Mouse (Mus musculus): Measurements from ENCODE around the gene Cdx2.

The Cdx2 gene

DNA sequence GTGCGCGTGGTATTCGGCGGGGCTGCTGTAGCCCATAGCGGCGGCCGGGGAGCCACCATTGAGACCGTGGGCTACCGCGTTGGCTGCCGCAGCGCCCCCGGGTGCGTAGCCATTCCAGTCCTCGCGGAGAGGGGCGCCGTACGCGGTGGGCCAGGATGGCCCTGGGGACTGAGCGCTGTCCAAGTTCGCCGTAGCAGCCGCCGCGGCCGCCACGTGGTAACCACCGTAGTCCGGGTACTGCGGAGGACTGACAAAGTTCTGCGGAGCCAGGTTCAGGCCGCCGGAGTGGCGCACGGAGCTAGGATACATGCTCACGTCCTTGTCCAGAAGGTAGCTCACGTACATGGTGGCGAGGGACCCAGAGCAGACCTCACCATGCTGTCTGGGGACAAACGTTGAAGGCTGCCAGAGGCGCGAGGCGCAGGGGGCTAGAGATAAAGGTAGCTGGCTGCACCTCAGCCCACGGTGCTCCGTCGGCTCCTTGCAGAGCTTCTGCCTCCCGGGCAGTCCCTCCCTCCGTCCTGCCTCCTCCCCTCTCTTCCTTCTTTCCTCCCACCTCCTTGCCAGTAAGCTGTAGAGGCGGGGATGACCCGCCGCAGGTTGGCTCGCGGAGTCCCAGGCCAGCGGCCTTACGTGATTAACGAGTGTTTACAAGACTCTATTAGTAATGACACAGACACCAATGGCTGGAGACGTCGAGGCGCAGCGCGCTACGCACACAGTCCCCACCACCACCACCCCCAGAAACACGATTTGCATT is at the start of gene Cdx2:
TSS of gene Cdx2 (minus strand) at position 633 of the 760 bp plus-strand sequence.
- in situ Hi-C loops (cut with MboI; ENCODE audit: low sequenced_read_pairs) = loop anchor here (10.0 kb wide), 1 partner anchor 392 kb away; no protein-coding TSS in a partner anchor

DNA sequence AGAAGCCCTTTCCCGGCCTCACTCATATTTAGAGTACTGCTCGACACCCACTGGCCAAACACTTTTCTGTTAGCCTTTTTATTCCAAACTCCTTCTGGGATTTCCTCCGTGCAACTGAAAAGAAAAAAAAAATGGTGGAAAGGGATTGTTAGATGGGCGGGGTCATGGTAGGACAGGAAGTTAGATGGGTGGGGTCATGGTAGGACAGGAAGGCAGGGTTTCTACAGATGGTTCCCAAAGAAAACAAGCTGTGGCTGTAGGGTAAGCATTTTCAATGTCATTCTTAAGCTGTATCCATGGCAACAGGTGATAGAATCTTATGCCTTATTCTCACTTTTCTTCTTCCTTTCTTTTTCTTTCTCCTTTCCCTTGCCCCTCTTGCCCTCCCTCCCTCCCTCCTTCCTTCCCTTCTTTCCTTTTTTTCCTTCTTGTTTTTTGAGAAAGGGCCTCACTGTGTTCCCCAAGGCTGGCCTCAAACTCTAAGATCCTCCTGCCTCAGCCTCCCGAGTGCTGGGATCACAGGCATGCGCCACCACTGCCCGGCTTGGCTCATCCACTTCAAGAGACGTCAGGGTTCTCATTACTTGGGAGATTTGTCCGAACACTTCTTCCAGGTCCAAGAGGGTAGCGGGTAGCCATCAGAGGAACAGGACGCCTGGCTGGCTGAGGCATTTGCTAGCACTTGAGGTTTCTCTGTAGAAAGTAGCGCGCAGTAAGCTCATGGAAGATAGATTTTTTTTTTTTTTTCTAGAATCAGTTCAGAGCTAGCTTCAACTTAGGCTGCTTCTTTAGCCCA is 49.4 kb upstream of the Cdx2 start:
- in situ Hi-C loops (cut with MboI; ENCODE audit: low sequenced_read_pairs) = no loop called here

DNA sequence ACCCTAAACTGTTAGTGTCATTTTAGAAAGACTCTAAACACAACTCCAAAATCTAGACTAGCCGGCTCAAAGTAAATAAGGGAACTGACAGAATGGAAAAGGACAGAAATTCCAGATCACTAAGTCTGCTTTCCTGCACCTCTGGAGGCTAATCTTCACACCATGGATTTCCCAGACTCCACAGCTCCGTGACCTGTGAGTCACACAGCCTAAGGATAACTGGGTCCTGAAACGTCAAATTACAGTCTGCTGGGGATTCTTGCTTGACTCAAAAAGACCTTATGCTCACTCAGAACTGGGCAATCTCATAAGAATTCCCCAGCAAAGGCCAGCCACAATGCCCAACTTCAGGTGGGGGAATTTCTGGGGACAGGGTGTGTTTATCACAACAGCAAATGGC is 48.7 kb upstream of the Cdx2 start:
- in situ Hi-C loops (cut with MboI; ENCODE audit: low sequenced_read_pairs) = no loop called here

DNA sequence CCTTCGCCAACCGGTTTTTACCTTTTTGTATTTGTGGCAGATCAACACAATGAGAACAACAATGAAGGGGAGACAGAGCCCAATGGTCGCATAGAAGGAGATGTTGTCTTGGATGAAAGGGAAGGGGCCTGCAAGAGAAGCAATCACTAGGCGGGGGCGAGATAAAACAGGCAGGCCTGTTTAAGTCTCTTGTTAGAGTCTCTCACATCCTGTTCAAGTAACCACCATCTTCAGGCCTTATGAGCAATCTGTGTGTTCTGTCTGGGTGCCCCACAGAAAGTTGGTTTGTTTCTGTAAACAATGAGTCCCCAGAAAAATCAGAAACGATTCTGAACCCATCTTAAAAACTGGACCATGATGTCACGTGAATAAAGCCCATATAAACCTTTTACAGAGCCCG is 47.9 kb upstream of the Cdx2 start:
- in situ Hi-C loops (cut with MboI; ENCODE audit: low sequenced_read_pairs) = no loop called here

DNA sequence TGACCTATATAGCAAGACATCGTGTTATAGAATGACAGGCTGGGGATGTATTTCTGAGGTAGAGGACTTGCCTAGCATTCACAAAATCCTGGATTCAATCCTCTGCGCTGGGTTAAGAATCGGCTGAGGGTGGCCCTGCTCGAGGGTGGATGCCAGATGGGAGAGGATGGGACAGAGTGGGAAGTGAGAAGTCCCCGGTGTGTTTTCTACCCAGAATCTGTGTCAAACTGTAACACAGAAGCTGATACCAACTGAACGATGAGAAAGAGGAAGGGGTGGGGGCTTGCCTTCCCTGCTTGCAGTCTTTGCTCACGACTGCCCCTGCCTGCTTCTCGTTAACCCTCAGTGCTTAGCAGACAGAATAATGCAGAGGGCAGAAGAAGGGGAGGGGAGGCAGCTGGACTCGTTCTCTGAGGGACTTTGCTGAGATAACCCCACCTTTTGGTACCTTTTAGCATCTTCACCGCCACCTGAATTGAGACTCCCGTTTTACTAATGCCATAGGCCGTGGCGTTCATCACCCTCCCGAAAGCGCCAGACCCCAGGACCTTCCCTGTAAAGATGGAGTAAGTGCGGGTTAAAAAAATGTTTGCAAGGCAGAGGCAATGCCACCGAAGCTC is 47.2 kb upstream of the Cdx2 start:
- in situ Hi-C loops (cut with MboI; ENCODE audit: low sequenced_read_pairs) = no loop called here

DNA sequence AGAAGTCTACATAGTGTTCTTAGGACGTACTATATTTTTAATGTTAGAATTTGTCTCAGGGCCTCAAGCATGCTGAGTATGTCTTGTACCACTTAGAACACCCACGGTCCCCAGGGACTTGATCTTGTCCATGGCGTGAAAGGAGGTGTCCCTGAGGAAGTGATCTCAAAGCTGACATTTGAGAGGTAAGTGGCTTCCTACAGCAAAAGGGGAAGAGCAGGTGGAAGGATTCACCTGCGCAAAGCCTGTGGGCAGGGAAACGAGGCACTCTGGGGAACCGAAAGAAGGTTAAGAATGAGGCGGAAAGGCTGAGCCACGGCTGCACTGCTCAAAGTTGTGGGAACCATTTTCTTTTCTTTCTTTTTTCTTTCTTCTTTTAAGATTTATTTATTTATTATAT is 44.9 kb upstream of the Cdx2 start:
- in situ Hi-C loops (cut with MboI; ENCODE audit: low sequenced_read_pairs) = no loop called here

DNA sequence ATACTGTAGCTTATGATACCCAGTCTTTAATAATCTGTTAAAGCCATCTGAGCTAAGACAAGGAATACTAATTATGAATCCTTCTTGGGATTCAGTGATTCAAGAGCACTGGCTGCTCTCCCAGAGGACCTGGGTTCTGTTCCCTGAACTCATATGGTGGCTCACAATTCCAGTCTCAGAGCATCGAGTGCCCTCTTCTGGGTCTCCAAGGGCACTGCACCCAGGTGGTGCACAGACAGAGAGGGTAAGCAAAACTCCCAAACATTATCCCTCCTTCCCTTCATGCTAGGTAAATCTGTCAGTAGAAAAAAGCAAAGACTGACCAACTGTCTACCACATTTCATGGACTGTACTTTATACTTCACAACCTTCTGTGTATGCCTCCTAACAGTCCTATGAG is 38.9 kb upstream of the Cdx2 start:
- in situ Hi-C loops (cut with MboI; ENCODE audit: low sequenced_read_pairs) = loop anchor here (25.0 kb wide), 1 partner anchor 491 kb away; no protein-coding TSS in a partner anchor

DNA sequence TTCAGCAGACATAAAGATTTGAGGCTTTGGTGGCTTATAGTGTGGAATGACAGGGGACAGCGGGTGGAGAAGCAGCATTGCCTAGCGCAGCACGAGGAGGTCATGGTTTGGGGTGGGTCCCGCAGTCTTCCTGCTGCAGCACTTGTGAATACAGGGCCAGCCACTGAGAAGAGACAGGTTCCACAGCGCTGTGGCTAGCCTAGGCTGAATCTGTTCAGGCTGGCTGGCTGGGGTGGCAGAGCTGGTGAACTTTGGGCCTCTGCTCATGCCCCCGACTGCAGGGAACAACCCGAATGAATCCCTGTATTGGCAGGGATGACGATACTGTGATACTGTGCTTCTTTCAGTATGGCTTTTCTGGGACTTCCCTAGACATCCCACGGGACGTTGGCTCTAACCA is 36.8 kb upstream of the Cdx2 start:
- in situ Hi-C loops (cut with MboI; ENCODE audit: low sequenced_read_pairs) = loop anchor here (25.0 kb wide), 1 partner anchor 493 kb away; no protein-coding TSS in a partner anchor

DNA sequence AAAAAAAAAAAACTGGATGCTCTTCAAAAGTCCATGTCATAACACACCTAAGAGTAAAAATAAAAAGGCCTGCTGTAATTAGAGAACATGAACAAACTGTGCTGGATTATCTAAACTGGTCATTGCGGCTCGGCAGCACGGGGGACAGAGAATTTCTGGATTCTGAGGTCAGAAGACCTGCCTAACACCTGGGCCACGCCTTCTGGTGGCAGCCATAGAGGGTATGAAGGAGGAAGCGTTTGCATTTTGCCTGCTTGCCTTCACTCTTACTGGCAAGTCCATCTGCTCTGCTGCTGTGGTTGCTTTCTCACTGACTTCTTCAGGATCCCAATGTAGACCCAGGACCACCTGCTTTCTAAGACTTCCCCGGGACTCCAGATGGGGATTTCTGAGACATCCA is 35.8 kb upstream of the Cdx2 start:
- in situ Hi-C loops (cut with MboI; ENCODE audit: low sequenced_read_pairs) = loop anchor here (25.0 kb wide), 1 partner anchor 494 kb away; no protein-coding TSS in a partner anchor

DNA sequence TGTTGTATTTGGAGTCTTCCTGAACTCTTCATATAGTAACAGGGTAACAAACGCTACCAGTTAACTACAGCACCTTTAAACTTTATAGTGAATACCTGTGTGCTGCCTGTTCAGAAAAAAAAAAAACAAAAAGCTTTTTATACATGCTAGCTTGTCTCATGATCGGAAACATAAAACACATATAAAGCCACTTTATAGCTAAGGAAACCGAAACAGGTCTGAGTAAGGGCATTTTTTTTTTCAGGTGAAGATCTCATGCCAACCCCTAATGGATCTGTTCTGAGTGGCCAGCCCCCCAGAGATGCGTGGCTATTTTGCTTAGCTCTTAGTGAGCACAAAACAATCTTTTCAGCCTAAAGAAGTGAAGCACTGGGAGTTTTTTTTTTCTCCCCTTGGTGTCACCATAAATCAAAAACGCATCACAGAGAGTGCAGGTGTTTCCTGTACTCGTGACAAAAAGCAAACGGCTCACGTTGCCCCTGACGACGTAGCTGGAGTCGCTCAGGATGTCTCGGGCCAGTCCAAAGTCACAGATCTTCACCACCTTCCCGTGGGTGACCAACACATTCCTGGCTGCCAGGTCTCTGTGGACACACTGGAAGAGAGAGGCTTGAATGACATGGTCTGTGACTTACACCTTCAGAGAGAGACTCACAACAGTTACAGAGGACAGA is 33.8 kb upstream of the Cdx2 start:
- in situ Hi-C loops (cut with MboI; ENCODE audit: low sequenced_read_pairs) = loop anchor here (25.0 kb wide), 1 partner anchor 496 kb away; no protein-coding TSS in a partner anchor

DNA sequence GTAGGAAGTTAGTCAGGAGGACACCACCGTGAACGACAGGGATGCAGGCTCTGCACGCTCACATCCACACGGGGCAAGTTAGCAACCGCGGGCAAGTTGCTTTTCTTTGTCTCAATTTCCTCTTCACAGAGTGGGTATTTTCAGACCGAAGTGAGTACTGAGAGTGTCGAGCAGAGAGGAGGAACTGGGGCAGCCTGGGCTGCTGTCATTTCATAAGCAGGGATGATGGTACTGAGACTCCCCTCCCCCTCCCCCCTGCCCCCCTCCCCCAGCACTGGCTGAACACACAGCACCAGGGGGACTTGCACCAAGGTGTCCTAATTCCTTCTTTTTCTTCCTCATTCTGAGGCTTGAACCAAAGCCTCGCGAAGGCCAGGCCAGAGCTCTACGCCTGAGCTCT is 32.5 kb upstream of the Cdx2 start:
- in situ Hi-C loops (cut with MboI; ENCODE audit: low sequenced_read_pairs) = loop anchor here (25.0 kb wide), 1 partner anchor 498 kb away; no protein-coding TSS in a partner anchor

DNA sequence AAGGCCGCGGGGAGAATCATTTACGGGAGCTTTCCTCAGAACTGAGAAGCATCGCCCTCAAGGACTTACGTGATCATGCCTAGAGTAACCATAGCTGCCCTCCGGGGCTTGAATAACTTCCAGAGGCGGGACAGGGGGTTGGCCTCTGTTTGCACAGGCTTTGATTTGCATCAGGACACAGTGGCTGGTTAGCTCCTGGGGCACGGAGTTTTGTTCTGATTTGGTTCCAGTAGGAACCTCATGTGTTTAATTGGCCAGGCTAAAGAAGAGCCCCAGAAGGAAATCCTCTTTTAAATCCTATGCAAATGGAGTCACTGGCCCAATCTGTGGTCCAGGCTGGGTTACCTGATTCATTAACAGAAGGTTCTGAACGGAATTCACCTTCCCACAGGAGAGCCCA is 31.9 kb upstream of the Cdx2 start:
- in situ Hi-C loops (cut with MboI; ENCODE audit: low sequenced_read_pairs) = loop anchor here (25.0 kb wide), 1 partner anchor 498 kb away; no protein-coding TSS in a partner anchor

DNA sequence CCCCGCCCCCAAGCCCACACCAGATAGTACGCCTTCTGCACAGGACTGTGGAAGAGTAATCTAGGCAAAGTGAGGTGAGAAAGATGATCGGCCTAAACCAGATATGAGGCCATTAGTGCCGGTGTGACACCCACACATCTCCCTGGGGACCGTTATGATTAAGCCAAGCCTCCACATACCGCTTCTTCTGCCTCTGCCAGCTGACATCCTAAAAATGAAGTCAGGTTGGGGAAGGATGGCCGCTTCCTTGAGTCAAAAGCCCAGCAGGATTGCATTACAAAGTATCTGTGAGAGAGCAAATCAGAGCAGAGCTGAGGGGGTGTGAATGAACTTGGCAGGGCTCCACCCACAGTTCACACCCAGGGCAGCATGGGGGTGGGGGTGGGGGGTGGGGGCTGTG is 25.6 kb upstream of the Cdx2 start:
- in situ Hi-C loops (cut with MboI; ENCODE audit: low sequenced_read_pairs) = loop anchor here (25.0 kb wide), 1 partner anchor 505 kb away; no protein-coding TSS in a partner anchor

DNA sequence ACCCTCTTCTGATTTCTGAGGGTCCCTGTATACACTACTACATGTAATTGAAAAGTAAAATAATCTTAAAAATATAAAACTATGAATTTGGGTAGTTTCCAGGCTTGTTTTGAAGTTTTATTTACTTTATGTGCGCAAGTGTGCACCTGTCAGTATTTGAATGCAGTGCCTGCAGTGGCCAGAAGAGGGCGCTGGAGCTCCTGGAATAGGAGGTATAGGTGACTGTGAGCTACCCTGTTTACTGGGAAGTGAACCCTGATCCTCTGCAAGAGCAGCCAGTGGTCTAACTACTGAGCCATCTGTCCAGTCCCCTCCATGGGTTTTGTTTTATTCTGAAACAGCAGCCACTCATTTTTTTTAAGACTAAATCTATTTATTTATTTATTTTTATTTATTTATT is 24.5 kb upstream of the Cdx2 start:
- in situ Hi-C loops (cut with MboI; ENCODE audit: low sequenced_read_pairs) = loop anchor here (25.0 kb wide), 1 partner anchor 506 kb away; no protein-coding TSS in a partner anchor

DNA sequence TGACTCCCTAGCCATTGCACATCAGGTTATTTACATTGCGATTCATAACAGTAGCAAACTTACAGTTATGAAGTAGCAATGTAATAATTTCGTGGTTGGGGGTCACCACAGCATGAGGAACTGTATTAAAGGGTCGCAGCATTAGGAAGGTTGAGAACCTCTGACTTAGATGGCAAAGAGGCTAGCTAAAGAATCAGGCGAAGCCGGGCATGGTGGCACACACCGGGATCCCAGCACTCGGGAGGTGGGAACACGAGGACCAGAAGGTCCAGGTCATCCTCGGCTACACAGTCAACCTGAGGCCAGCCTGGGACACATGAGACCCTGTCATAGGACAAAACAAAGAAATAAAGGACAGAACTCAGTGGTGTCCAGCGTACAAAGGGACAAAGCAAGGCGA is 22.9 kb upstream of the Cdx2 start:
- in situ Hi-C loops (cut with MboI; ENCODE audit: low sequenced_read_pairs) = loop anchor here (10.0 to 25.0 kb wide), 2 partner anchors 507 to 655 kb away; no protein-coding TSS in a partner anchor

DNA sequence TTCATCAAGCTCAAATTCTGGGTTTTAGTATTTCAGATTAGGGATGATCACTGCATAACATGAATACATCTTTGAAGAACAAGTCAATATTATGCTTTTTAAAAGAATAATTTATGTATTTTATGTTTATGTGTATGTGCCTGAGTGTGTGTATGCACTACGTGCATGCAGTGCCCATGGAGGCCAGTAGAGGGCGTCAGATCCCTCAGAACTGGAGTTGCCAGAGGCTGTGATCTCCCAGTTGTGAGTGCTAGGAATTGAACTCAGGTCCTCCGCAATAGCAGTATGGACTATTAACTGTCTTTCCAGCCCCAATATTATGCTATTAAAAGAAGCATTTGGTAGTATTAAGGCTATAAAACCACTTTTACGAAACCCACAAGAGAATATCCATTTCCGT is 20.6 kb upstream of the Cdx2 start:
- in situ Hi-C loops (cut with MboI; ENCODE audit: low sequenced_read_pairs) = loop anchor here (10.0 to 25.0 kb wide), 2 partner anchors 510 to 653 kb away; no protein-coding TSS in a partner anchor

DNA sequence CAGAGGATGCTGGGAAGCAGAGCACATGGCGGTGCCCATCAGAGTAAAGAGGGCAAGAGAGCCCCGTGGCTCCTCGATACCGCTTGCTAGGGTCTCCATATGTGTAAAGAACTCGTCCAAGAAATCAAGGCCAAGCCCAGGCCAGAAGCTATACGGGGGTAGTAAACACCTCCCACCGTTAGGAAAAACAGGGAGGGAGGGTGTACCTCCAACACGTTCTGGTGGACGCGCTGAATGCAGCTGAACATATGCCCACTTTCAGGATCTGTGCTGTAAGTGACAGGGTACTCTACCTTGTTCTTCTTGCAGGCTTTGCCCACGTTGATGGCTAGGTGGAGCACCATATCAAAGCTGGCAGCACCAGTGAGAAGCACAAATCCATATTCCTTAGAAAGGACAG is 18.9 kb upstream of the Cdx2 start:
- in situ Hi-C loops (cut with MboI; ENCODE audit: low sequenced_read_pairs) = loop anchor here (10.0 to 25.0 kb wide), 2 partner anchors 511 to 651 kb away; no protein-coding TSS in a partner anchor

DNA sequence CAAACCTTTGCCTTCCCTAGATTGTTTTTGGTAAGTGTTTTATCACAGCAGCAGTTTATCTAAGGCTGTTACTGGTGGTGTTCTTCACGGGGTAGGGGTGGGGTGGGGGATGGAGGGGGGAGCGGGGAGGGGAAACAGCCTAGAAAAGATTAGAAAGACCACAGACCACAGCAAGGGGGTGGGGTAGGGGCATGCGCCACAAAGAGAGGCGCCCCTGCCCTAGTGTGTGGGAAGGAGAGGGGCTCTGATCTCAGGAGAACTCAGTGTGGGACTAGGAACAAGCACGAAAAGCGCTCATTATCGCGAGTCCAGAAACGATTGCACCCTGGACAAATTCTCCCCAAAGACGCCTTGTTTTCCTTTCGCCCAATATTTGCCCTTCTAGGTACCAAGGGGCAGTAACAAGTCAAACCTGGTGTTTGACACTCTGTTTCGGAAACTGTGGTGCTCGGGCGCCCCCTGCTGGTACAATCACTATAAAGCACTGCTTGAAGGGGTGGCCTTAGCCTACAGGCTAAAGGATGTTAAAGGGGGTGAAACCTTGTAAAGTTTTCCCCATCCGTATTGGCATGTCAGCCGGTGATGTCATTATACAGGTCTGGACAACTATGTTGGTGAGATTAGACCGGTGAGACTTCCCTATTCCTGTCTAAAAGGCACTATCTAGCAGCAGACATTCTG is 16.3 kb upstream of the Cdx2 start:
- in situ Hi-C loops (cut with MboI; ENCODE audit: low sequenced_read_pairs) = loop anchor here (10.0 kb wide), 1 partner anchor 649 kb away; no protein-coding TSS in a partner anchor

DNA sequence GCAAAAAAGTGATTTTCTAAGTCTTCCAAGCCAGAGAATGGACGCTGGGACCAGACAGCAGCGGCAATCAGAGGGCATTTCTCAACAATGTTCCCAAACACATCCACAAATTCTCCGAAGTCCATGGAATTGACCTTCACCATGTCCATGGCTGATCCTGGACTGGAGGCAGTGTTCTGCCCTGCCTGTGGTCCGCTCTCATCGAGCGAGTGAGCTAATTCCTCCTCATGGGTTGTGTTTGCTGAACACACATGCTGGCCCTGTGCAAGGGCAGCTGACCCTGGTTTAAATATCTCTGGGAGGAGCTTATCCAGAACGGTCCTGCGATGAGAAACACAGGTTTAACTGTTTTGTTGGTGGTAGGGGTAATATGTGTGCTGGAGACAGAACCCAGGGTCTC is 15.1 kb upstream of the Cdx2 start, which contains the start of gene Urad:
TSS of gene Urad (minus strand) at position 258 of the 400 bp plus-strand sequence.
- in situ Hi-C loops (cut with MboI; ENCODE audit: low sequenced_read_pairs) = loop anchor here (10.0 kb wide), 1 partner anchor 647 kb away; no protein-coding TSS in a partner anchor
